Mouse (Mus musculus) cerebellum, adult 2 months (tissue): ENCODE measurements at regions not wholly inside any gene's neighbourhood (a gene's known extent, or its start where the extent isn't known, plus 50 kb on each side); places are given as distances from the start of the nearest gene placed in this dataset.

ENCODE experiments used
- CTCF ChIP-seq: fragments of 200-500 bp; IDR thresholded peaks from 2 replicates; pipeline ENCODE4 v1.5.1; 2011; ENCODE audit warnings: low read depth, mild to moderate bottlenecking, control low read depth, low read length, moderate library complexity, borderline replicate concordance; ENCODE audit not compliant: insufficient read depth
- POLR2A ChIP-seq: fragments of 200-500 bp; IDR thresholded peaks from 2 replicates; pipeline ENCODE4 v1.6.1; 2011; ENCODE audit warnings: low read length, control low read depth, borderline replicate concordance; ENCODE audit not compliant: insufficient read depth

- TF ChIP-seq POLR2A (no peak), CTCF (no peak)
Measured at GRCm38 (mm10) chr7:69890503-69891061, 476.0 kb downstream of the Nr2f2 start.
